Mouse (Mus musculus) kidney, embryonic 16.5 days (tissue): Measurements from ENCODE around the gene Psapl1. TPM values are rescaled to one million over a fixed set of nuclear protein-coding genes. Genes with fewer than 3 reads are reported as not detected.
"Not testable (repeated sequence)": the region's sequence is repeated elsewhere in the genome, so short reads cannot be mapped to it uniquely, and the experiment has no call there.

Experiments
- ATAC-seq: fragments of 200-750 bp; cut with Nextera tagmentation; 2 replicates; pipeline ENCODE4 v1.8.0; 2017; ENCODE audit warnings: moderate TSS enrichment; ENCODE audit not compliant: low FRiP score, low TSS enrichment
- H3K27ac ChIP-seq: fragments of 300-500 bp; sonication (generic); 2 replicates; pipeline ENCODE4 v1.5.1; 2014; ENCODE audit warnings: low read length
- H3K27me3 ChIP-seq: fragments of 300-500 bp; sonication (generic); 2 replicates; pipeline ENCODE4 v1.6.1; 2014; ENCODE audit warnings: low read length, control low read depth, mixed read lengths; ENCODE audit not compliant: insufficient read depth
- H3K36me3 ChIP-seq: fragments of 300-500 bp; sonication (generic); 2 replicates; pipeline ENCODE4 v1.6.1; 2014; ENCODE audit warnings: low read length, control low read depth, mixed read lengths; ENCODE audit not compliant: insufficient read depth
- H3K4me1 ChIP-seq: fragments of 300-500 bp; sonication (generic); 2 replicates; pipeline ENCODE4 v1.6.1; 2014; ENCODE audit warnings: low read length, control low read depth, mixed read lengths; ENCODE audit not compliant: insufficient read depth
- H3K4me2 ChIP-seq: fragments of 300-500 bp; sonication (generic); replicated peaks from 2 replicates; pipeline ENCODE4 v1.6.1; 2014; ENCODE audit warnings: low read depth, low read length
- H3K4me3 ChIP-seq: fragments of 300-500 bp; sonication (generic); 2 replicates; pipeline ENCODE4 v1.5.1; 2014; ENCODE audit warnings: mild to moderate bottlenecking, low read length
- H3K9ac ChIP-seq: fragments of 300-500 bp; sonication (generic); replicated peaks from 2 replicates; pipeline ENCODE4 v1.6.1; 2014; ENCODE audit warnings: low read length
- H3K9me3 ChIP-seq: fragments of 300-500 bp; sonication (generic); 2 replicates; pipeline ENCODE4 v1.6.1; 2016; ENCODE audit warnings: low read length, control low read depth
- WGBS: fragments of 180-500 bp; shearing (Covaris S2); extraction: QIAGEN DNeasy Blood & Tissue Kit; methylation state at CpG from one replicate; pipeline ENCODE4 v1.1.7; 2014; 5-methylcytosine and 5-hydroxymethylcytosine counted together
- polyA plus RNA-seq: library from polyadenylated mRNA; unstranded; fragments of >200 nt; fragmentation: Nextera tagmentation; extraction: Ambion mirVana; gene quantifications from 2 replicates; pipeline ENCODE4 v1.2.1, GENCODE M21; 2015

Gene Psapl1
- polyA plus RNA-seq, 1 experiment from 2014 or later, result 0.42 TPM

GRCm38 (mm10) chr5:36226296-36226695, 22.5 kb downstream of the Psapl1 start:
- Histone ChIP-seq H3K9ac (no peak overlapping the region), H3K4me3 (no peak overlapping the region), H3K4me1 (peaks cover 9% of the 10 kb centered on the region), H3K27me3 (no peaks in the 10 kb centered on the region), H3K27ac (peak overlapping the region; percentile 53), H3K9me3 (no peaks in the 10 kb centered on the region), H3K36me3 (no peaks in the 10 kb centered on the region), H3K4me2 (no peak overlapping the region)
- 47% methylated on average over 11 of the region's 11 CpGs for WGBS
- 0 out of 2 replicates have a peak, but pooled peaks have one; percentile 50 for ATAC-seq

GRCm38 (mm10) chr5:36228405-36229370, 24.9 kb downstream of the Psapl1 start:
- Histone ChIP-seq H3K36me3 (no peaks in the 10 kb centered on the region), H3K27ac (no peak overlapping the region), H3K4me2 (no peak overlapping the region), H3K4me1 (peaks cover 12% of the 10 kb centered on the region), H3K9ac (no peak overlapping the region), H3K27me3 (no peaks in the 10 kb centered on the region), H3K4me3 (no peak overlapping the region), H3K9me3 (no peaks in the 10 kb centered on the region)
- ATAC-seq, result no peak
- WGBS, result 69% methylated on average over 23 of the region's 23 CpGs

GRCm38 (mm10) chr5:36230301-36230780, 26.5 kb downstream of the Psapl1 start:
- Histone ChIP-seq H3K27ac (no peak overlapping the region), H3K36me3 (no peaks in the 10 kb centered on the region), H3K9ac (no peak overlapping the region), H3K4me3 (no peak overlapping the region), H3K4me2 (no peak overlapping the region), H3K9me3 (no peaks in the 10 kb centered on the region), H3K27me3 (no peaks in the 10 kb centered on the region), H3K4me1 (peaks cover 16% of the 10 kb centered on the region)
- WGBS, result 56% methylated on average over 9 of the region's 9 CpGs
- no peak for ATAC-seq

GRCm38 (mm10) chr5:36237526-36237925, 33.7 kb downstream of the Psapl1 start:
- H3K27ac ChIP-seq, H3K9ac ChIP-seq, H3K36me3 ChIP-seq, H3K4me2 ChIP-seq, H3K4me1 ChIP-seq, H3K4me3 ChIP-seq, H3K27me3 ChIP-seq, ATAC-seq, H3K9me3 ChIP-seq: not testable (repeated sequence)
- 92% methylated on average over 7 of the region's 10 CpGs for WGBS

GRCm38 (mm10) chr5:36248022-36248421, 44.2 kb downstream of the Psapl1 start:
- no peak for ATAC-seq
- no peaks in the 10 kb centered on the region for H3K27me3 ChIP-seq
- no peak overlapping the region for H3K9ac ChIP-seq
- no peaks in the 10 kb centered on the region for H3K4me1 ChIP-seq
- no peaks in the 10 kb centered on the region for H3K36me3 ChIP-seq
- no peak overlapping the region for H3K27ac ChIP-seq
- H3K4me2 ChIP-seq, result no peak overlapping the region
- no peaks in the 10 kb centered on the region for H3K9me3 ChIP-seq
- H3K4me3 ChIP-seq, result no peak overlapping the region
- WGBS, result 81% methylated on average over 3 of the region's 3 CpGs

GRCm38 (mm10) chr5:36252746-36253504, 49.1 kb downstream of the Psapl1 start:
- Histone ChIP-seq H3K4me1 (no peaks in the 10 kb centered on the region), H3K27me3 (no peaks in the 10 kb centered on the region), H3K27ac (peak overlapping the region; percentile 41; the same call in 1 of the 2 replicates), H3K4me2 (no peak overlapping the region), H3K36me3 (no peaks in the 10 kb centered on the region), H3K9me3 (no peaks in the 10 kb centered on the region), H3K9ac (no peak overlapping the region), H3K4me3 (no peak overlapping the region)
- no peak for ATAC-seq
- 52% methylated on average over 17 of the region's 17 CpGs for WGBS

- H3K27me3 ChIP-seq, result no peaks in the 10 kb centered on the region
- no peak overlapping the region for H3K4me3 ChIP-seq
- ATAC-seq, result no peak; the same call in 1 of the 2 replicates
- no peak overlapping the region for H3K27ac ChIP-seq
- H3K9ac ChIP-seq, result no peak overlapping the region
- H3K9me3 ChIP-seq, result no peaks in the 10 kb centered on the region
- H3K36me3 ChIP-seq, result no peaks in the 10 kb centered on the region
- no peaks in the 10 kb centered on the region for H3K4me1 ChIP-seq
- WGBS, result 67% methylated on average over 18 of the region's 18 CpGs
- no peak overlapping the region for H3K4me2 ChIP-seq
Measured at GRCm38 (mm10) chr5:36254642-36255516, 51.1 kb downstream of the Psapl1 start.
